Mouse (Mus musculus) cerebellum, postnatal 36 days (tissue): ENCODE data around the gene Gsta4.
"Not testable (repeated sequence)": the region's sequence is repeated elsewhere in the genome, so short reads cannot be mapped to it uniquely, and the experiment has no call there.

Source experiments
- DNase-seq, 2 experiments: peaks; one replicate each; pipeline ENCODE4 v3.0.0; 2021 to 2022; ENCODE audit warnings: mixed read lengths in 2 of 2

Gene Gsta4

DNA sequence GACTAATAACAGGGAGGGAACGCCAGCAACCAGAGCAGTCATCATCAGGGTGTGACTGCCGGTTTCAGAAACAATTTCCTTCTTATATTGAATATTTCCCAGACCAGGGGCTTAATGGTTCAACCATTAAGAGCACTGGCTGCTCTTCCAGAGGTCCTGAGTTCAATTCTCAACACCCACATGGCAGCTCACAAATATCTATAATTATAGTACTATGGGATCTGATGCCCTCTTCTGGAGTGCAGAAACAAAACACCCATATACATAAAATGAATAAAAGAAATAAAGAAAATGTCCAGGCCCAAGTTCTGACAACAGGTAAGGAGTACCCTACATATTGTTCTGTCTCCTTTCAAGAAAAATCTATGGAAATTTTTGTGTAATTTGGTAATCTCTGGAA is 3.5 kb upstream of the Gsta4 start:
- no peak for DNase-seq

DNA sequence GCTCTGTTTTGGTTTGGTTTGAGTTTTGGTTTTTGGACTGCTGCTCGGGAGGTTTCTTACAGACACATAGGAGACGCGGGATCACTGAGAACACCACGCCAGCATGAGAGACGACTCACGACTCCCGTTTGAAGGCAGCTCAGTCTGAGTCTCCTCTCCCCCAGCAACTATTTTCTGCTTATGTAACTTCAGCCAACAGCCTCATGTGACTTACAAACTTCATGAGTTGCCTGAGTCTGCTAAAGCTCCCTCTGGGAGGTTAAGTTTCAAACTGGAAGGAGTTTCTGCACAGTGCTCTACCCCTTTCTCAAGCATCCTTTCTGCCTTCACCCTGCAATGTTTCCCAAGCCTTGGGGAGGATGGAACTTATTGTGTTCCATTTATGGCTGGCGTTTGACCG is 3.1 kb downstream of the Gsta4 start:
- no peak for DNase-seq

DNA sequence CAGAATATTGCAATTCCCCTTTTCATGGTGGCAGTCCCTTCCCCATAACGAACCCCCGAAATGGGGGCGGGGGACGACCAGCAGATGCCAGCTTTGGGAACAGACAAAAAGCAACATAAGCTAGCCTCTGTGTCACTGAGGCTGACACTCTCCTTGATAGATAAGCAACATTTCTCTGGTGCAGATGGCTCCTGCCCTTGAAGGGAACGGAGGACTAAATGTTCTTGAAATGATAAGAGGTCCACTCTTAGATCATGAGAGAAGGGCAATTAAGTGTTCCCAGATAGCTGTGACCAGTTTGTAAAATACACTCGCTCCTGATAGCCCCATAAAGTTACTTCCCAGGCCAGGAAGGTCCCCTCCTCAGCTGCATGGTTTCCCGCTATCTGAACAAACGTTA is 6.3 kb downstream of the Gsta4 start:
- no peak for DNase-seq

DNA sequence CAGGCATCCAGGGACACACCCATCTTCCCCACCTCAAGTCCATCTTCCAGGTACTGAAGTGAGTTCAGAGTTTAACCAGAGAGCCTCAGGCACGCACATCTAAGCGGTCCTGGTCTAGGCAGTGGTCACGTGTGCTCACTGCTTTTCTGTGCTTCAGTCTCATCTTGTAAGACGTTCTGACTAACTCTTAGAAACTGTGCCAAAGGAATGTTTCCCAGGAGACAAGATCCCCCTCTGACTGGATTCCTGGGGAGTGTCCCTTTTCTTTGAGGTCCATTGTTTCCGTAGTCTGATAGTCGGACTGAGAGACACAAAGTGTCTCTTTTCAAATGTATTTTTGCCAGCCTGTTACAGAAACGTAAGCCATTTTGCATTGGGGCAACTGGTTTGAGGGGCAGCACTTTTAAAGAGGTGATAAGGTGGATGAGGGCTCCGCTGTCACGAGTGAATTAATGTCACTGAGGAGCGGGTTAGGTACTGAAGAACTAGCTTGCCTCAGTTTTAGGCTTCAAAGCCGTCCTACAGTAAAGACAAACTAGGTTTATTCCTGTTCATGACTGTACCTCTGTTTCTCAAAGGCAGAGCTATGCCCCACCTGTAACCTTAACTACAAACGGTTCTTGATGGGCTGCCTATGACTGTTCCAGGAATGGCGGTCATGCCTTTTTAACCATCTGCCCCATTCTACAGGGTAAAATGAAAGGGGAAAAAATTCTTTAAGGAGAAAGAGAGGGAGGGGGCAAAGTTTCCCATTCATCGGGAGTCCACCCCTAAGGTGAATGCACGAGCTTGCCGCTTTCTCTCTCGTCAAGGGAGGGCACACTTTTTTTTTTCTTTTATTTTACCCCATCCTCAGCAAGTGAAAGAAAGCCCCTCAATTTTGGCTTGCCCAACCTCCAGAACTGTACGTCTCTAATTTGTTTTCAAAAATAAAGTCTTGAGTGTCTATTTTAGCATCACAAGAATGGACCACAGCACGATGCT is 8.4 kb downstream of the Gsta4 start:
- no peak for DNase-seq

DNA sequence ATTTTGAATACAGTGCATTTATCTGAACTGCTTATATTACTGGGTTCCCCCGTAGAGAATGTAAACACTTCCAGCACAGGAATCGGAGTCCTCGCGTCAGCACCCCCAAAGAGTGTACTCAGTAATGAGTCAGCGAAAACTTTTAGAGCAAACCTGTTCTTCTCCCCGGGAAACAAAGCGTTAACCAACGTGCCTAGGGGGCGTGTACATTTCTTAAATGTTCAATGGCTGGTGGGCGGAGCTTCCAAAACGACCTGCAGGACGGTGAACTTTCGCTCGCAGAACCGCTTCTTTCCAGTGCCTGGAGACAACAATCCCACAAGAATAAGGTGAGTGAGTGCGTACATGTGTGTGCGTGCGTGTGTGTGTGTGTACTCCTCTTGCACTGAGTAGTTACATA is 9.2 kb downstream of the Gsta4 start:
- peak in 1 of 2 experiments; percentile 24 for DNase-seq

DNA sequence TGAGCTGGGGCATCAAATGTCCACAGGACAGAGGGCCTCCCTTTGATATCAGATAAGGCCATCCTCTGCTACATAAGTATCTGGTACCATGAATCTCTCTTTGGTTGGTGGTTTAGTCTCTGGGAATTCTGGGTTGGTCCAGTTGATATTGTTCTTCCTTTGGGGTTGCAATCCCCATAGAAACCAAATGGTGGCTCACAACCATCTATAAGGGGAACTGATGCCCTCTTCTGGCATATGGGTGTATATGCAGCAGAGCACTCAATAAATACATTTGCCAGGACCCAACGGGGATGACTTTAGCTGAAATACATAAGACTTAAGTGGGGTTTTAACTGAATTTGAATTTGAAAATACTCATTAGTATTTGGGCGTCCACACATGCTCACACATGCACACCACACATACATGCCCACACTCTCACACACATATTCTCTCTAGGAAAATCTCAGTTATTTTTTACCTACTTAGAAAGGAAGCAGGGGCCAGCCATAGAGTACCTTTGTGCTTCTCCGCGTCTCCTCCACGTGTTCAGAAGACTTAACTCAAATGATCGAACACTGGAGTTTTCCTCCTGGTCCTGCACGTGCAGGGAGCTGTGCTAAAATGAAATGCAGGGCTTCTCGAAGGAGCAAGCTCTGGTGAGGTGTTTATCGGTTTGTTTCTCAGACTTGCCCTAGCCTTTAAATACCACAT is 11.5 kb downstream of the Gsta4 start:
- peak; percentile 15 to 49 for DNase-seq

DNA sequence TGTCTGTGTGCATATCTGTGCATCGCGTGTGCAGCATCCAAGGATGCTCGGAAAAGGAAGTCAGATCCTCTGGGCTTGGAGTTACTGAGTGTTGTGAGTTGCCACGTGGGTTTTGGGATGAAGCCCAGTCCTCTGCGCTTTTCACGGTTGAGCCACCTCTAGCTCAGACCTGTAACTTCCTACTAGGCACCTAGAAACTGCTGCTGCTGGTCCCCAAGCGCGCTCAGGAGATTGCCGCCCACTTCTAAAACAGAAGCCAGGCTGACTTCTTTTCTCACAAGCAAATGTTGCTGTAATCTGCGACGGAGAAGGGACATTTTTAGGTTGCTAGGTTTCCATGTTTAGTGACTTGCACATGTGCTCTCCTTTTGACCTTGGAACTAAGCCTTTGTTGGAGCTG is 12.5 kb downstream of the Gsta4 start:
- DNase-seq: no peak

DNA sequence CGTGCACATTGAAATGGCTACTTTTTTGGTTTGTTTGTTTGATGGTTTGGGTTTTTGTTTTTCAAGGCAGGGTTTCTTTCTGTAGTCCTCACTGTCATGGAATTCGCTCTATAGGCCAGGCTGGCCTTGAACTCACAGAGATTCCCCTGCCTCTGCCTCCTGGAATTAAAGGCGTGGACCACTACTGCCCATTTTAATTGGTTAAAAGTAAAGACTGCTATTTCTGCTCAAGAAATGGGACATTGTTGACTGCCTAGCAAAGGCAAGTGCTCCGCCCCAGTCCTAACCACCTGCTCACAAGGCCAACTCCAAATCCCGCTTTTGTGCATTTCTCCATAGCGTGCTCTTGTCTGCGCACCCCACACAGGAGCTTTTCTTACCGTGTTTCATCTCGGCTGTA is 15.2 kb downstream of the Gsta4 start:
- DNase-seq: no peak

DNA sequence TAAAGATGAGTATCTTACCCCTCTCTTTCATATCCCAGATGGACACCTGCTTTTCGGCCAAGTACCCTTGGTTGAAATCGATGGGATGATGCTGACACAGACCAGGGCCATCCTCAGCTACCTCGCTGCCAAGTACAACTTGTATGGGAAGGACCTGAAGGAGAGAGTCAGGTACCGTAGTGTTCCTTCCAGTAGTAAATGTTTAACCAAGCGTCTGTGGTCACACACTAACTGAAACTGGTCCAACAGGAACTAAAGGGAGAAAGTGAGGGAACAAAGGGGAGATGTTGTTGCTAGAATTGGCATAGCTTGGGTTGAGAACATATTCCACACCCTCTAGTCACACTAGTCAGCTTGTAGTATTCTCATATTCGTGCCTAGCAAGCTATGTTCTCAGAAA is 21.6 kb downstream of the Gsta4 start:
- no peak for DNase-seq

DNA sequence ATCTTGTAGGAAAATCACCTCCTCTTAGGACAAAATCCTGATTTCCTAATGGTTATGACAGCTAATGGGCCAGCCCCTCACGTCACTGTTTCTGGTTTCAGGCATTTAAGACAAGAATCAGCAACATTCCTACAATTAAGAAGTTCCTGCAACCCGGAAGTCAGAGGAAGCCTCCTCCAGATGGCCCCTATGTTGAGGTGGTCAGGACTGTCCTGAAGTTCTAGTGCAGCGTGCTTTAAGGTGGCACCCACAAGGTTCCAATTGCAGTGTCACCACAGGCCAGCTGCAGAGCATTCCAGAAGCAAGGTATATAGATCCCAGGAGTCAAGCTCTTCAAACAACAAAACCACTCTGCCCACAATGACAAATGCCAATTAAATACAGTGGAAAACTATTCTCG is 26.4 kb downstream of the Gsta4 start:
- no peak for DNase-seq

DNA sequence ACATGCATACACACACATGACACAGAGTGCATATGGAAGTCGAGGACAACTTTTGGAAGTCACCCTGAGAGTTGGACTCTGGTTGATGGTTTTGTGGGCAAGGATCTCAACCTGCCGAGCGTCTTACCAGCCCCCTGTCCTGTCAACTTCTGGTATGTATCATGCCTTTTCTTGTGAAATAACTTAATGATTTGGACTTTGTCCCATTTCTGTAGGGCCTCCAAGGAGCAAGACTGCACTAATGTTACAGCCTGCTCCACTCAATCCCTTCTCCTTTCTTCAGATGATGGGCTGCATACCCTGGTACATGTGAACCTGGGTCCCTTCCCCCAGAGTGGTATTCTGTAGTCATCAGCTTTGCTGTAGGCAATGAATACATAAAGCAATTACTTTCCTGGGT is 27.5 kb downstream of the Gsta4 start:
- no peak for DNase-seq

DNA sequence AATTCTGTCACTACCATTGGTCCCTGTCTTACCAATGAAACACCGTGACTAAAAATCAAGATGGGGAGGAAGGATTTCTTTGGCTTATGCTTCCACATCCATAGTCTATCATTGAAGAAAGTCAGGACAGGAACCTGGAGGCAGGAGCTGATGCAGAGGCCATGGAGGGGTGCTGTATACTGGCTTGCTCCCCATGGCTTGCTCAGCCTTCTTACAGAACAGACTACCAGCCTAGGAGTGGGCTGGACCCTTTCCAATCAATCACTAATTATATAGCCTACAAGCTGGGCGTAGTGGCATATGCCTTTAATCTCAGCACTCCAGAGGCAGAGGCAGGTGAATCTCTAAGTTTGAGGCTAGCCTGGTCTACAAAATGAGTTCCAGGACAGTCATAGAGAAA is 28.2 kb downstream of the Gsta4 start:
- no peak for DNase-seq

DNA sequence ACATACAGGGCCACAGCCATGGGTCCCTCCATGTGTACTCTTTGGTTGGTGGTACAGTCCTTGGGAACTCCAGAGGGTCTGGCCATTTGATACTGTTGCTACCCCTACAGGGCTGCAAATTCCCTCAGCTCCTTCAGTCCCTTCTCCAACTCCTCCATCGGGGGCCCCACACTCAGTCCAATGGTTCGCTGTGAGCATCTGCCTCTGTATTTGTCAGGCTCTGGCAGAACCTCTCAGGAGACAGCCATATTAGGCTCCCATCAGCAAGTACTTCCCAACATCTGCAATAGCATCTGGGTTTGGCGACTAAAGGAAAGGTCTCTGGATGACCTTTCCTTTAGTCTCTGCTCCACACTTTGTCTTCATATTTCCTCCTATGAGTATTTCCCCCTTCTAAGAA is 28.9 kb downstream of the Gsta4 start:
- no peak for DNase-seq

DNA sequence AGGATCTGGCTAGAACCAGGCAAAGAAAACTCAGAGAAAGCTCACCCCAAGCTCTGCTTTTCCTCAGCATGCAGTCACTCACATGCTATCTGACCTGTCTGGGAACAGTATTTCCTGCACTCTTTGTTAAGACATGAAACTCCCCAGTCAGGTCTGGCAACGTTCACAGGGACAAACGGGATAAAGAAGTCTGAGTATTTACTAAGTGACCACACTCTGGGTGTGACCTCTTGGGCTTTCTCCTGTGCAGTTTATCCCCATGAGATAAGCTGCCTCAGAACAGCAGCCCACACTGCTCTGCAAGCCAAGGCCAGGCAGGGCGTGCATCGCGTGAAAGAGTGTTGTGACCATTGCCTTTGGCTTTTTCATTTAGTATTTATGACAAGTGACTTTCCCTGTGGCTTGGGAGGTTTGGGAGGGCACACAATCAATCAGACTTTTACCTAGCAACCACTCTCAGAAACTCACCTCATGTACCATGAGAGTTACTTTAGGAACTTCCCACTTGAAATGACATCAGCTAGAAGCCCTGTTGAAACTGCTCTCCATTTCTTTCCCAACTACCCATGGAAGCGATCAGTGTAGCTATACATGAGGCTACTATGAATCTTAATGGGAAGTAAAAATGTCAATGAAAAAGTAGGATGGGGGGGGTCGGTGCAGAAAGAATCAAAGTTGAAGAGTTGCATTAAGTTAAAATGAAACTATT is 29.9 kb downstream of the Gsta4 start:
- DNase-seq: no peak

DNA sequence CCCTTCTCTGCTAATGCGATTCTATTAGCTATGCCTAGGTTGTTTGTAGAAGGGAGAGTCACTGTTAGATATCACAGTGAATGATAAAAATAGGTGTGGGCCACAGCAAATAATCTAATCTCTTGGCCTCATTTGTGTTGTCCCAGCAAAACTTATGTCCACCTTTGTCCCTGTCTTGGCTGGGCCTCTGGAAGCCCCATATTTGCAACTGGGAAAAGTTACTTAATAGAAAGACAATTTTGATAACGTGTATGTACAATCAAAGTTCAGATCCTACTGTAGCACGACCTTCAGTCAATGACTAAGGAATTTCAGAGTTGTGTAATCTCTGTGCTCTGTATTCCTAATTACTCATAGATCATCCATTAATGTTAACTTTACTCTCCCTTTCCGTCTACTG is 34.5 kb downstream of the Gsta4 start:
- no peak for DNase-seq

DNA sequence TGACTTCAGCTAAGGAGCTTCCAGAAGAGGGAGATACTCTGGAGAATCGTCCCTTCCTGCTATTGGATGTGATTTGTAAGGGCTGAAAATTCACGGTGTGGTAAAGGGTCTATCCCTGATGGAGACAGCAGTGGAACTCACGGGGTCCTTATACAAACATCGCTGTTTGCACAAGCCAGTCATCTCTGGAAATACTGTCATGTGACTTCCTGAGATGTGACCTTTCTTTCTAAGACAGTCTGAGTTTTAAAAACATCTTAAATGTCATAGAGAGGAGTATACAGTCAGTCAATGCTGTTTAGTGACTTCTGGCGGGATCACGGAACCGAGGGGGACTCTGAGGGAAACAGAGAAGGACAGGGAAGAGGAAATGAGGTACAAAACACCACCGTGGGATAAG is 40.0 kb downstream of the Gsta4 start:
- no peak for DNase-seq

DNA sequence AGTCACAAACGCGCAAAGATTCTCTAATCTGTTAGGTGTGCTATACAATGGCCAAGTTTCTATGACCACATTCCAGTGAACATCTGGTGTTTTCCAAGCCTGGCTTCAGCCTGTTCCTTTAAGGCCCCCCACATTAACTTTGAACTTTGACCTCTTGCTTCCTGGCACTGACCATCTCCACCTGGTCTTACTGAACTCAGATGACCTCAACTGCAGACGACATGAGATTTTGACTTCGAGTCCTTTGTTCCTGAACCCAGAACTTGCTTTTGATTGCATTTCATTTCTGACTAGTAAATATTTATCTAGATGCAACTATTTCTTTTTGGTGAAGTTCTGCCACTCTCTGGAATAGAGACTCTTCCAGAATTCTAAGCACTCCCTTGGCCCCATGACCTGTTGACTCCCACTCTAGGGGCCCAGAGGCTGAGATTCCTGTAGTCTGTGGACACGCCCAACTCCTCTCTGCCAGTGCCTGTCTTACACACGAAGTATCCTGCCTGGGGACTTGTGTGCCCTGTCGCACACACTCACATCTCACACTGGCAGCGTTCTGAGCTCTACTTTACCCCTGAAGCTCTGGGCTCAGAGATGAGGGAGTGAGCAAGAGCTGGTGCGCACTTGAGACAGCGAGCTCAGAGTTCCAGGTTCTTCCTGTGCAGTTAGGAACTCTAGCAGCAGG is 40.8 kb downstream of the Gsta4 start:
- no peak for DNase-seq

DNA sequence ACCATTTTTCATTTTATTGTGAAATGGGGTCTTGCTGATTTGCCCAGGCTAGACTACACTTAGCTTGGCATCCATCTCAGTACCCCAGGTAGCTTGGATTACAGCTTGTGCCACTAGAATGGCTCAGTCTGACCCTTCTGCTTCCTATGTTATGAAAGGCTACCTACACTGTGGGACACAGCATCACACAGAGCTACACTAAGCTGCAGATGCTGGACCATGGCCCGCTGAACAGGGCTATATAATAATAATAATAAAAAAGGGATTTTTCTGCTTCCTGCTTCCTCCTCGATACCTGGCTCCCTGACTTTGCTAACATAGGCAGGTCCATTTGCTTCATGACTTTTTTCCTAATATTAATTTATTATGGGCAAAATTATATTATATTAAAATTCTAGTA is 41.8 kb downstream of the Gsta4 start:
- no peak for DNase-seq

DNA sequence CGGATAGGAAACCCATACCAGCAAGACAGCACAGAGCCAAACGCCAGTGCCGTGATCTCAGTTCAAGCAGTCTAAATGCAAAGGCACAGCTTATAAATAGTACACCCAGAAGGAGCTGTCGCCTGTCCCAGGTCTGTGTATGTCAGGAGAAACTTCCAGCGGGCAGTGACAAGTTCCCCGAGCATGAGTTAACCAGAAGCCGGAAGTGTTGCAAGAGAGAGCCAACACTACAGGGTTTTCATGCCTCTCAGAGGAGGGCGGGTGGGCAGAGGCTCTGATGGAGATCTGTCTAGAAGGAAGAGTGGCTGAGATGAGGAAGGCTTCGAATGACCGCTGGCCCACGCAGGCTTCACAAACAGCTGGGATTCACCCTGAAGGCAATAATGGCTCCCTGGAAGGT is 42.7 kb downstream of the Gsta4 start:
- no peak for DNase-seq

DNA sequence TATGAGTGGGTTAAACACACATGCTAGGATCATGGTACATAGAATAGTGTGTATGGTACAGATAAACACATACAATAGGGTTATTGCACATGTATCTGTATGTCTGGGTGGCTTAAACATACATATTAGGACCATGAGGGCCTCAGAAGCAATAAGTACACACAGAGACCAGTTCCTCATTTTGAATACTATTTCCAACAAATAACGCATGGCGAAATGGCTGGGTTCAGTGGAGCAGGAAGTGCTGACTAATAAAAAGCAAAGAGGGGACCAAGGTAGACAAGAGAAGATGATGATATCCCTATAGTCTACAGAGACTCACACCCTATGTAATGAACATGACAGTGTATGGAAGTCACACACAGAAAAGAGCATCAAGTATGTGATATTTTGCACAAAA is 45.5 kb downstream of the Gsta4 start:
- DNase-seq: no peak

DNA sequence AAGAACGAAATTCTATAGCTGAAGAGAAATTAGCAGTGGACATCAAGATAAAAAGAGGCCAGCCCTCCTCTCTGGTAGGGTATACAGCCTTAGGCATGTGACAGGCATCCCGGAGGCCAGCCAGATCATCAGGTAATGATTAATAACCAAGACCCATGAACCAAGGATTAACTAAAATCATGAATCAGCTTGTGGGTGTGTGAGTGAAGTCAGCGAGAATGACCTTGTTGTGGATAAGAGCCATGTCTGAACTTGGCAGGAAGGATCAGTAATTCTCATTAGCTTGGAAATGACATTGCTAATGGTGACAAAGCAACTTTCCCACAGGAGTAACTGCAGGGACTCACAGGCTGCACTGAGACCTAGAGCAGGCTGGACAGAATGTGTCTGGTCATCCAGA is 47.1 kb downstream of the Gsta4 start:
- DNase-seq: not testable (repeated sequence)

DNA sequence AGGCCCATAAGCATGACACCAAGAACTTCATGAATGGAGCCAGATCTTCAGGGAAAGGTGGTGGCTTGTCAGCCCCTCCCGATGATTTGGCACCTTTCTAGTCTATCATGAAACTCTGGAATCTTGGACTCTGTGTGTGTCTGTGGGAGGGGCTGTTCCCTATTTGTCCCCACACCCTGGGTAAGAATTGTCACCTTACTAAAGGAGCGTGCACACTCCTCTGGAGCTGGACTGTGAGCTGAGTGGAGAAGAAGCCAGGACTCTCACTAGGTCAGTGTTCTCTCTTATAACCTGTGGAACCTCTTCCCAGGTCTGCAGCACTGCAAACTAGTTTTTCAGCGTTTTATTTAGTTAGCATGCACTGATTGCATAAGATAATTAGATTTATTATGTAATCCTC is 47.9 kb downstream of the Gsta4 start, which contains the start of gene Gsta1:
TSS of gene Gsta1 (plus strand) at position 196 of the 400 bp plus-strand sequence.
- not testable (repeated sequence) for DNase-seq
